Mouse (Mus musculus): ENCODE results near the gene Lrrn4cl.
"Not testable (repeated sequence)": the region's sequence is repeated elsewhere in the genome, so short reads cannot be mapped to it uniquely, and the experiment has no call there.

Lrrn4cl gene

GRCm38 (mm10) chr19:8850402-8850901 is at the start of gene Lrrn4cl:
Gene Lrrn4cl (plus strand): TSS chr19:8850768.
- DNase-seq (ENCODE audit: low read depth, low spot score), result peak; percentile 36

- DNase-seq (ENCODE audit: low read depth, low spot score), result peak; percentile 88
These were observed 48.3 kb upstream of the Lrrn4cl start, which contains the start of gene Zbtb3 for GRCm38 (mm10) chr19:8802130-8802821. Gene Zbtb3 (plus strand): TSS chr19:8802555.

- DNase-seq (ENCODE audit: low read depth, low spot score), result no peak
These were observed 47.3 kb upstream of the Lrrn4cl start for GRCm38 (mm10) chr19:8803204-8803780.

- DNase-seq (ENCODE audit: low read depth, low spot score), result no peak
These were observed 46.5 kb upstream of the Lrrn4cl start for GRCm38 (mm10) chr19:8803879-8804660.

GRCm38 (mm10) chr19:8806810-8807209 is 43.8 kb upstream of the Lrrn4cl start:
- DNase-seq (ENCODE audit: low read depth, low spot score), result no peak

GRCm38 (mm10) chr19:8815812-8816211 is 34.8 kb upstream of the Lrrn4cl start:
- no peak for DNase-seq (ENCODE audit: low read depth, low spot score)

GRCm38 (mm10) chr19:8817001-8817400 is 33.6 kb upstream of the Lrrn4cl start:
- peak; percentile 74 for DNase-seq (ENCODE audit: low read depth, low spot score)

GRCm38 (mm10) chr19:8818301-8818798 is 32.2 kb upstream of the Lrrn4cl start:
- DNase-seq (ENCODE audit: low read depth, low spot score), result no peak

GRCm38 (mm10) chr19:8818801-8819595 is 31.6 kb upstream of the Lrrn4cl start, which contains the start of gene Ttc9c:
Gene Ttc9c (minus strand): TSS chr19:8819333.
- DNase-seq (ENCODE audit: low read depth, low spot score), result peak; percentile 96

GRCm38 (mm10) chr19:8819596-8820423 is 30.8 kb upstream of the Lrrn4cl start, which contains the start of gene Hnrnpul2:
Gene Hnrnpul2 (plus strand): TSS chr19:8820010.
- DNase-seq (ENCODE audit: low read depth, low spot score), result peak; percentile 93

- no peak for DNase-seq (ENCODE audit: low read depth, low spot score)
These were observed 30.1 kb upstream of the Lrrn4cl start for GRCm38 (mm10) chr19:8820424-8820956.

GRCm38 (mm10) chr19:8821146-8821545 is 29.4 kb upstream of the Lrrn4cl start:
- DNase-seq (ENCODE audit: low read depth, low spot score), result no peak

GRCm38 (mm10) chr19:8822696-8823095 is 27.9 kb upstream of the Lrrn4cl start:
- DNase-seq (ENCODE audit: low read depth, low spot score), result no peak

- DNase-seq (ENCODE audit: low read depth, low spot score), result no peak
These were observed 20.9 kb upstream of the Lrrn4cl start, which contains the start of gene AC129217.1 for GRCm38 (mm10) chr19:8829660-8830059. Gene AC129217.1 (plus strand): TSS chr19:8829773.

GRCm38 (mm10) chr19:8830664-8831063 is 19.9 kb upstream of the Lrrn4cl start:
- DNase-seq (ENCODE audit: low read depth, low spot score), result no peak

GRCm38 (mm10) chr19:8831262-8831661 is 19.3 kb upstream of the Lrrn4cl start:
- DNase-seq (ENCODE audit: low read depth, low spot score), result no peak

GRCm38 (mm10) chr19:8832971-8833370 is 17.6 kb upstream of the Lrrn4cl start:
- DNase-seq (ENCODE audit: low read depth, low spot score), result no peak

- DNase-seq (ENCODE audit: low read depth, low spot score), result not testable (repeated sequence)
These were observed 14.2 kb upstream of the Lrrn4cl start for GRCm38 (mm10) chr19:8836327-8836726.

- peak; percentile 66 for DNase-seq (ENCODE audit: low read depth, low spot score)
These were observed 13.2 kb upstream of the Lrrn4cl start, which contains the start of gene Bscl2 for GRCm38 (mm10) chr19:8837251-8837791. Gene Bscl2 (plus strand): TSS chr19:8837467.
